Mouse (Mus musculus): ENCODE measurements around the gene Mical2.

DNA sequence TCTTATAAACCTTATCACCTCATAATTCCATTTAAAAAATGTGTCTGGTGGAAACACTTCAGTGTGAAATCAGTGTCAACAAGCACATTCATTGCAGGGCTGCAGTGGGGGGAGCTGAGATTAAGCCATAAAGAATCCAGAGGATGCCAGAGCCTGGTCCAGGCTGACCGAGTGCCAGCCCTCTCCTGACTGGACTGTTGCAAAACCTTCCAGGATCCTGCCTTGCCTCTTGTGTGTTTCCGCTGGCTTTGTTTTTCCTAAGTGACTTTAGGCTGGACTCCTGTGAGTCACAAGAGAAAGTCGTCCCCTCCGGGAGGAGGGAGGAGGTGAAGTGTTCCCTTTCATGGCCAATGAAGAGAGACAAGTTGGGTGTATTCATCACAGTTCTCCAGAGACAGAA, 64.3 kb downstream of the Mical2 start:
- TF ChIP-seq CTCF (conservative IDR thresholded peaks at IDR 0.05; ENCODE audit: insufficient read depth, insufficient read length, low read depth, low read length) = no peak
- no peak for TF ChIP-seq POLR2A (IDR thresholded peaks at IDR 0.05; ENCODE audit: low read depth, low read length)
